Mouse (Mus musculus): Measurements from ENCODE around the gene Rbm18. TPM values are rescaled to one million over a fixed set of nuclear protein-coding genes. Genes with fewer than 3 reads are reported as not detected.
"Not testable (repeated sequence)": the region's sequence is repeated elsewhere in the genome, so short reads cannot be mapped to it uniquely, and the experiment has no call there.

Gene Rbm18
- polyA plus RNA-seq (2015; fragmentation: Nextera tagmentation; extraction: Ambion mirVana): 60.5 and 64.2 TPM in 2 replicates

DNA sequence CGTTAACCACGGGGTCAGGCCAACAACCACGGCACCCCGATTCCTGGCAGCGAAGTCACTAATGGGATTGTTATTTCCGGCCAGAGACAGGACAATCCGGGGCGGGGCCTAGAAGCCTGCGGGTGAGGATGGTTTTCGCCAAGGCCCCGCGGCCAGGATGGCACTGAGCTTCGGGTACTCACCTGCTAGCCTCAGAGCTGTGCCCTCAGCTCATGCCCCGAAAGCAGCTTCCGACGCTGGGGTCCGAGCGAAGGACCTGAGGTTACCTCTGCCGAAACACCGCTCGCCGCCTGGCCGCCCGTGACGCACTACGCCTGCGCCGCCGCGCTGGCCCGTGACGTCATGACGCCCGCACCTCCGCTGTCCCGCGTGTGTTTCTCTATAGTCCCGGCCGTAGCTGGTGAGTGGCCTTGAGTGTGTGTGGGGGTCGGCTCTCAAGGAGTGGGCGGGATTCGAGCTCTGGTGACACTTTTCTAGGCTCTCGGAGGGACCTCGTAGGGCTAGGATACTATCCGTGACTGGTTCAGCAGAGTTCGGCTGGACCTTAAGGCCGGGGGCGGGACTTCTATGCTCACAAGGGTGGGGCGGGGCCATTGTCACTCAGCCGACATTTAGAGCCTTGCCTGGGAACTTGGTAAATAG is at the start of gene Rbm18, which contains the start of gene Mrrf:
Gene Rbm18, minus strand, starts transcription at position 474 of the 642 bp plus-strand sequence.
Gene Mrrf, plus strand, starts transcription at position 90 of the 642 bp plus-strand sequence.
- H3K4me3 ChIP-seq (ENCODE audit: low read depth, low read length): peak within 1 kb of the TSS; percentile 74
- DNase-seq (ENCODE audit: low spot score) (peak; percentile 97), ATAC-seq (peak; percentile 96)
- H3K4me2 ChIP-seq (replicated peaks; ENCODE audit: low read depth, low read length): peak within 1 kb of the TSS; percentile 61
- H3K9me3 ChIP-seq (ENCODE audit: low read length): no peaks in the 10 kb centered on the region
- TF ChIP-seq EP300 (IDR thresholded peaks at IDR 0.05): no peak; the same call in none of the 2 replicates
- no peak for TF ChIP-seq CTCF (IDR thresholded peaks at IDR 0.05)
- WGBS: under 1% methylated on average over 49 of the region's 50 CpGs
- H3K27ac ChIP-seq (ENCODE audit: low read length): peak within 1 kb of the TSS; percentile 98
- H3K4me1 ChIP-seq (ENCODE audit: insufficient read depth, low read depth, low read length): peaks cover 8% of the 10 kb centered on the region; the same call in 1 of the 2 replicates
- peaks cover 12% of the 10 kb centered on the region for H3K36me3 ChIP-seq (ENCODE audit: insufficient read depth, low read length)
- H3K9ac ChIP-seq (replicated peaks; ENCODE audit: low read depth): peak within 1 kb of the TSS; percentile 80
- no peaks in the 10 kb centered on the region for H3K27me3 ChIP-seq (replicated peaks; ENCODE audit: insufficient read depth, low read length)

DNA sequence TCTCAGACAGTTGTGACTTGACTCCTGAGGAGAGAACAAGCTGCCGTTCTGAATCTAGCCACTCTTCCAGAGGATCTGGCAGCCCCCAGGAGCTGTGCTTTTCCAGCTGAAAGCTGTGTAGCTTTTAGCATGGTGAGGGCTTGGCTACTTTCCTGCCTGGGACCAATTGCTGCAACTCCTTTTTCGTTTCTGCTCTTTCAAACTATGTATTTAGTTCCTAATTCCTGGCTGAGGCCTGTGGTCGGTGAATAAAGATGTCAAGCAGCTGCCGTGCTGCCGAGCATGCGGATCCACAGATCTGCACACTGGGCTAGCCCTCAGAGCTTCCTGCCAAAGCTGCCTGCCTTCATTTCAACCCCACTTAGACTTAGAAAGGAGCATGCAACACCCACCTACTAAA is 48.3 kb upstream of the Rbm18 start:
- H3K27ac ChIP-seq (ENCODE audit: low read length): peak overlapping the region; percentile 4
- 54% methylated on average over 6 of the region's 6 CpGs for WGBS
- TF ChIP-seq EP300 (IDR thresholded peaks at IDR 0.05) (peak; percentile 21; the same call in 1 of the 2 replicates), CTCF (IDR thresholded peaks at IDR 0.05) (no peak)
- no peaks in the 10 kb centered on the region for H3K27me3 ChIP-seq (replicated peaks; ENCODE audit: insufficient read depth, low read length)
- no peaks in the 10 kb centered on the region for H3K36me3 ChIP-seq (ENCODE audit: insufficient read depth, low read length)
- H3K4me1 ChIP-seq (ENCODE audit: insufficient read depth, low read depth, low read length): 0 out of 2 replicates have a peak, but pooled peaks cover 4% of the 10 kb centered on the region
- no peak overlapping the region for H3K9ac ChIP-seq (replicated peaks; ENCODE audit: low read depth)
- no peak overlapping the region for H3K4me3 ChIP-seq (ENCODE audit: low read depth, low read length)
- DNase-seq (ENCODE audit: low spot score) (peak; percentile 71), ATAC-seq (peak; percentile 65)
- no peak overlapping the region for H3K4me2 ChIP-seq (replicated peaks; ENCODE audit: low read depth, low read length)
- H3K9me3 ChIP-seq (ENCODE audit: low read length): no peaks in the 10 kb centered on the region

- Histone ChIP-seq H3K36me3 (ENCODE audit: insufficient read depth, low read length) (no peaks in the 10 kb centered on the region), H3K4me3 (ENCODE audit: low read depth, low read length) (no peak overlapping the region), H3K9ac (replicated peaks; ENCODE audit: low read depth) (no peak overlapping the region), H3K27ac (ENCODE audit: low read length) (no peak overlapping the region), H3K4me1 (ENCODE audit: insufficient read depth, low read depth, low read length) (0 out of 2 replicates have a peak, but pooled peaks cover 4% of the 10 kb centered on the region), H3K9me3 (ENCODE audit: low read length) (no peaks in the 10 kb centered on the region), H3K27me3 (replicated peaks; ENCODE audit: insufficient read depth, low read length) (no peaks in the 10 kb centered on the region), H3K4me2 (replicated peaks; ENCODE audit: low read depth, low read length) (no peak overlapping the region)
- no peak for TF ChIP-seq EP300 (IDR thresholded peaks at IDR 0.05)
- no peak for TF ChIP-seq CTCF (IDR thresholded peaks at IDR 0.05)
- ATAC-seq (no peak), DNase-seq (ENCODE audit: low spot score) (no peak)
- WGBS: 83% methylated on average over 2 of the region's 2 CpGs
Observed at GRCm38 (mm10) chr2:36184192-36184591, 47.6 kb upstream of the Rbm18 start.

DNA sequence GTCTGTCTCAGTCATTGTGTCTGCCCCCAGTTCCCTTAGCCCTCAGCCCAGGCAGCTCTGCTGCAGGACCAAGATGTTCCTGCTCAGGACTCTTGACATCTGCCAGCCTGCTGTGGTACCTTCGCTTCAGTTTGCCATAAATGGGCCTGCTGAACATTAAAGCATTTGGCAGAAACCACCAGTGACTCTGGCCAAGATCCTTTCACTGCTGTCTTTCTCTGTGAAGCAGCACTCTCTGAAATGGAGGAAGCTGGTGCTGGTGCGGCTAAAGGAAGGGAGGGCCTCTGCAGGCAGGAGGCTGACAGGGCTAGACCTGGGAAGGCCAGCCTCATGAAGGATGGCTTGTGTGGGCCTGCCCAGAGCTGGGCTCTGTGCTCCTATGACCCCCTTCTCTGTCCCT is 46.7 kb upstream of the Rbm18 start:
- H3K27ac ChIP-seq (ENCODE audit: low read length): no peak overlapping the region
- H3K4me1 ChIP-seq (ENCODE audit: insufficient read depth, low read depth, low read length): 0 out of 2 replicates have a peak, but pooled peaks cover 4% of the 10 kb centered on the region
- H3K36me3 ChIP-seq (ENCODE audit: insufficient read depth, low read length): no peaks in the 10 kb centered on the region
- no peak overlapping the region for H3K4me2 ChIP-seq (replicated peaks; ENCODE audit: low read depth, low read length)
- H3K9ac ChIP-seq (replicated peaks; ENCODE audit: low read depth): no peak overlapping the region
- DNase-seq (ENCODE audit: low spot score) (no peak), ATAC-seq (no peak)
- no peaks in the 10 kb centered on the region for H3K27me3 ChIP-seq (replicated peaks; ENCODE audit: insufficient read depth, low read length)
- WGBS: 48% methylated on average over 2 of the region's 2 CpGs
- no peak for TF ChIP-seq CTCF (IDR thresholded peaks at IDR 0.05)
- no peak for TF ChIP-seq EP300 (IDR thresholded peaks at IDR 0.05)
- no peak overlapping the region for H3K4me3 ChIP-seq (ENCODE audit: low read depth, low read length)
- H3K9me3 ChIP-seq (ENCODE audit: low read length): no peaks in the 10 kb centered on the region

DNA sequence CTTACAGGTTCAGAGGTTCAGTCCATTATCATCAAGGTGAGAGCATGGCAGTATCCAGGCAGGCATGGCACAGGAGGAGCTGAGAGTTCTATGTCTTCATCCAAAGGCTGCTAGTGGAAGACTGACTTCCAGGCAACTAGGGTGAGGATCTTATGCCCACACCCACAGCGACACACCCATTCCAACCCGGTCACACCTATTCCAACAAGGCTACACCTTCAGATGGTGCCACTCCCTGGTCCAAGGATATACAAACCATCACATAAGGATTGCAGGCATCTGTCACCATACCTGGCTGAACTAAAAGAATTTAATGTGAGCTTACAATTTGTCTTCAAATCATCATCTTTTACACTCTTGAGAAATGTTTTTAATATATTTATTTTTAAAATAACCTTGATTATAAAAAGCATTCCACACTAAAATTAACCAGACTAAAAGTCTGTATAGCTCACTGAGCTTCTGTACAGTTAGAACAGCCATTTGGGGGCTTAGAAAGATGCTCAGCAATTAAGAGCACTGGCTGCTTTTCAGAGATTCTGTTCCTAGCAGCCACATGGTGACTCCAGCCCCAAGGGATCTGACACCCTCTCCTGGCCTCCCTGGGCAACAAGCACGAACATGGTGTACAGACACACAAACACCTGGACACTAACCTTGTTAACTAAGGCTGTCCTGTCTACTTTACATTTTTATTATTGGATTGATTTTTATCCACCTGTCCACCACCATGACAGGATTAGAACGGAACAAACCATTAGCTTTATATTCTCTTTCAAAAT is 45.2 kb upstream of the Rbm18 start:
- not testable (repeated sequence) for H3K4me3 ChIP-seq (ENCODE audit: low read depth, low read length); H3K4me1 ChIP-seq (ENCODE audit: insufficient read depth, low read depth, low read length); H3K4me2 ChIP-seq (replicated peaks; ENCODE audit: low read depth, low read length); DNase-seq (ENCODE audit: low spot score); H3K36me3 ChIP-seq (ENCODE audit: insufficient read depth, low read length); H3K9me3 ChIP-seq (ENCODE audit: low read length); H3K9ac ChIP-seq (replicated peaks; ENCODE audit: low read depth); H3K27me3 ChIP-seq (replicated peaks; ENCODE audit: insufficient read depth, low read length); H3K27ac ChIP-seq (ENCODE audit: low read length); ATAC-seq
- WGBS: 87% methylated on average over 4 of the region's 4 CpGs

DNA sequence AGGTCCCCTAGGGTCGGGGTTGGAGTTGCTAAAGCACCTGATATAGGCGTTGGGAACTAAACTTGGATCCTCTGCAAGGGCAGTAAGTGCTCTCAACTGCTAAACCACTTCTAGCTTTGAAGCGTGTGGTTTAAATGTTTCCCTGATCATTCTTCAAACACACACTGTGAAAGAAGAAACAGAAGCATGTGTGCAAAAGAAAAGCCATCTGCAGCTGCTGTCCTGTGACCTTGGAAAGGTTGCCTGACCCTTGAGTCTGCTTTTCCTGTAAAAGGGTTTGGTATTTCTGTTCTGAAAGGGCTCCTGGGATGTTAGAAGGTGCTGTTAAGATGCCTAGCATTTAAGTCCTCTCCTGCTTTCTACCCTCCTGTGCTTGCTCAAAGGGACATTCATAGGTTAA is 42.9 kb upstream of the Rbm18 start:
- TF ChIP-seq CTCF (IDR thresholded peaks at IDR 0.05) (no peak), EP300 (IDR thresholded peaks at IDR 0.05) (no peak)
- WGBS: 40% methylated on average over 3 of the region's 3 CpGs
- H3K9me3 ChIP-seq (ENCODE audit: low read length): no peaks in the 10 kb centered on the region
- no peak overlapping the region for H3K4me2 ChIP-seq (replicated peaks; ENCODE audit: low read depth, low read length)
- ATAC-seq (no peak), DNase-seq (ENCODE audit: low spot score) (no peak)
- no peaks in the 10 kb centered on the region for H3K36me3 ChIP-seq (ENCODE audit: insufficient read depth, low read length)
- 0 out of 2 replicates have a peak, but pooled peaks cover 4% of the 10 kb centered on the region for H3K4me1 ChIP-seq (ENCODE audit: insufficient read depth, low read depth, low read length)
- no peak overlapping the region for H3K27ac ChIP-seq (ENCODE audit: low read length)
- H3K27me3 ChIP-seq (replicated peaks; ENCODE audit: insufficient read depth, low read length): no peaks in the 10 kb centered on the region
- no peak overlapping the region for H3K4me3 ChIP-seq (ENCODE audit: low read depth, low read length)
- H3K9ac ChIP-seq (replicated peaks; ENCODE audit: low read depth): no peak overlapping the region

Measured in lung, postnatal 0 days (tissue).